Mouse (Mus musculus) forebrain, embryonic 11.5 days (tissue): ENCODE measurements around the gene Ppp3ca. TPM values are rescaled to one million over a fixed set of nuclear protein-coding genes. Genes with fewer than 3 reads are reported as not detected.

Experiments
- ATAC-seq: fragments of 200-750 bp; cut with Nextera tagmentation; replicated peaks from 2 replicates; pipeline ENCODE4 v1.8.0; 2017; ENCODE audit warnings: moderate TSS enrichment; ENCODE audit not compliant: low FRiP score
- DNase-seq: peaks from one replicate; pipeline ENCODE4 v3.0.0-alpha.2; 2017; ENCODE audit warnings: low spot score
- H3K27ac ChIP-seq: fragments of 300-500 bp; sonication (generic); 2 replicates; pipeline ENCODE4 v1.5.1; 2014; ENCODE audit warnings: low read depth, low read length
- H3K27me3 ChIP-seq: fragments of 300-500 bp; sonication (generic); 2 replicates; pipeline ENCODE4 v1.6.1; 2014; ENCODE audit warnings: mild to moderate bottlenecking, low read length, mixed read lengths; ENCODE audit not compliant: control insufficient read depth, insufficient read depth
- H3K36me3 ChIP-seq: fragments of 300-500 bp; sonication (generic); 2 replicates; pipeline ENCODE4 v1.6.1; 2014; ENCODE audit warnings: mild to moderate bottlenecking, low read length, moderate library complexity, mixed read lengths; ENCODE audit not compliant: control insufficient read depth, insufficient read depth
- H3K4me1 ChIP-seq: fragments of 300-500 bp; sonication (generic); replicated peaks from 2 replicates; pipeline ENCODE4 v1.6.1; 2014; ENCODE audit warnings: low read length, mixed read lengths; ENCODE audit not compliant: control insufficient read depth, insufficient read depth
- H3K4me2 ChIP-seq: fragments of 300-500 bp; sonication (generic); 2 replicates; pipeline ENCODE4 v1.6.1; 2014; ENCODE audit warnings: low read depth, mild to moderate bottlenecking, low read length, moderate library complexity, mixed read lengths; ENCODE audit not compliant: severe bottlenecking
- H3K4me3 ChIP-seq: fragments of 300-500 bp; sonication (generic); 2 replicates; pipeline ENCODE4 v1.5.1; 2014; ENCODE audit warnings: low read depth, low read length
- H3K9ac ChIP-seq: fragments of 300-500 bp; sonication (generic); 2 replicates; pipeline ENCODE4 v1.6.1; 2014; ENCODE audit warnings: low read length
- H3K9me3 ChIP-seq: fragments of 300-500 bp; sonication (generic); 2 replicates; pipeline ENCODE4 v1.6.1; 2016; ENCODE audit warnings: low read length, mixed read lengths; ENCODE audit not compliant: control insufficient read depth
- WGBS: fragments of 180-500 bp; shearing (Covaris S2); extraction: QIAGEN DNeasy Blood & Tissue Kit; methylation state at CpG from one replicate; pipeline ENCODE4 v1.1.7; 2014; 5-methylcytosine and 5-hydroxymethylcytosine counted together
- polyA plus RNA-seq: library from polyadenylated mRNA; unstranded; fragments of >200 nt; fragmentation: Nextera tagmentation; extraction: Ambion mirVana; gene quantifications from 2 replicates; pipeline ENCODE4 v1.2.1, GENCODE M21; 2014

Ppp3ca gene
- polyA plus RNA-seq, 1 experiment from 2014 or later, result 59.0 TPM

DNA sequence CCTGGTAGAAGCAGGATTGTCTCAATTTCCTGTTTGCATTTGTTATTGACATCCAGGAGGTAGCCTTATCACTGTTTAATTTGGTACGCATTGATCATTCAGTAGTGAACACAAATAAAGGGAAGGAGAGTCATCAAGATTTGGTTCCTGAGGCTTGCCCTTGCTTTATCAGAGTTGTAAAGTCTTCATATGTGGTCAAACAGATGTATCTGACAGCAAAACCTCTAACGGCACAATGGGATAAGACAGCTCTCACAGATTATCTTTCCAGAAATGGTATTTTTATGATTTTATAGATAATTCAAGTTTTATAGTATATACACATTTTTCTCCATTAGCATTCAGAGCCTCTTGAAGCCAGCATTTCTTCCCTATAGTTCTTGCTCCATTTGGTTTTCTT is 152.5 kb downstream of the Ppp3ca start:
- H3K4me1 ChIP-seq, result no peaks in the 10 kb centered on the region
- no peak overlapping the region for H3K4me2 ChIP-seq
- H3K27me3 ChIP-seq, result no peaks in the 10 kb centered on the region
- DNase-seq (no peak), ATAC-seq (no peak)
- no peak overlapping the region for H3K27ac ChIP-seq
- no peaks in the 10 kb centered on the region for H3K9me3 ChIP-seq
- H3K4me3 ChIP-seq, result no peak overlapping the region
- 94% methylated on average over 2 of the region's 2 CpGs for WGBS
- H3K9ac ChIP-seq, result no peak overlapping the region
- no peaks in the 10 kb centered on the region for H3K36me3 ChIP-seq

DNA sequence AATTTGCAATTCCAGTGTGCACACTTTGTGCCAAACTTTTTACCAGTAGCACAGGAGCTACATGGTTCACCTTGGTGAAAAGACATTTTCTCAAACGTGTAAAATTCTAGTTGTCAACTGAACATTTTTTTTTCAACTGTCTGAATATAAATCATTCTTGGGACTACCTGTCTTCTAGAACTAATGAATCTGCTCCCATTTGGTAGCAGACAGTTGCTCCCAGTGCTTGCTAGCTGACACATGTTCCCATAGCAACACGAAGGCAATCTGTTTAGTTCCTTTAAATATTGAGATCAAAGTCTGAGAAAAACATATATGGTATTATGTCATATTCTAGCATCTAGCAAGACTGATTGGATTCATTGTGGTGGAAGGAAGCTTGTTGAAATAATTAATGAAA is 158.5 kb downstream of the Ppp3ca start:
- no peak for DNase-seq
- H3K36me3 ChIP-seq, result no peaks in the 10 kb centered on the region
- H3K4me3 ChIP-seq, result no peak overlapping the region
- peaks cover 2% of the 10 kb centered on the region; the same call in 1 of the 2 replicates for H3K4me1 ChIP-seq
- no peak overlapping the region for H3K9ac ChIP-seq
- WGBS, result 82% methylated on average over 2 of the region's 2 CpGs
- H3K27ac ChIP-seq, result no peak overlapping the region
- H3K4me2 ChIP-seq, result no peak overlapping the region
- no peaks in the 10 kb centered on the region for H3K9me3 ChIP-seq
- no peak for ATAC-seq
- H3K27me3 ChIP-seq, result no peaks in the 10 kb centered on the region

GRCm38 (mm10) chr3:136829109-136829508 is 159.2 kb downstream of the Ppp3ca start:
- H3K36me3 ChIP-seq, result no peaks in the 10 kb centered on the region
- H3K9ac ChIP-seq, result no peak overlapping the region
- H3K27ac ChIP-seq, result no peak overlapping the region
- DNase-seq (no peak), ATAC-seq (no peak)
- H3K27me3 ChIP-seq, result no peaks in the 10 kb centered on the region
- no peaks in the 10 kb centered on the region for H3K9me3 ChIP-seq
- H3K4me3 ChIP-seq, result no peak overlapping the region
- no peak overlapping the region for H3K4me2 ChIP-seq
- WGBS, result 84% methylated on average over 5 of the region's 5 CpGs
- peaks cover 7% of the 10 kb centered on the region; the same call in 1 of the 2 replicates for H3K4me1 ChIP-seq

GRCm38 (mm10) chr3:136830687-136831220 is 160.8 kb downstream of the Ppp3ca start:
- no peaks in the 10 kb centered on the region for H3K27me3 ChIP-seq
- 85% methylated on average over 12 of the region's 12 CpGs for WGBS
- no peak overlapping the region for H3K4me2 ChIP-seq
- H3K36me3 ChIP-seq, result no peaks in the 10 kb centered on the region
- H3K9me3 ChIP-seq, result no peaks in the 10 kb centered on the region
- no peak overlapping the region for H3K27ac ChIP-seq
- DNase-seq (no peak), ATAC-seq (no peak)
- H3K4me3 ChIP-seq, result no peak overlapping the region
- H3K9ac ChIP-seq, result no peak overlapping the region
- peaks cover 10% of the 10 kb centered on the region; the same call in 1 of the 2 replicates for H3K4me1 ChIP-seq

- peaks cover 17% of the 10 kb centered on the region for H3K4me1 ChIP-seq
- no peaks in the 10 kb centered on the region for H3K9me3 ChIP-seq
- no peak overlapping the region for H3K9ac ChIP-seq
- H3K27me3 ChIP-seq, result no peaks in the 10 kb centered on the region
- no peaks in the 10 kb centered on the region for H3K36me3 ChIP-seq
- no peak overlapping the region for H3K4me3 ChIP-seq
- 28% methylated on average over 11 of the region's 11 CpGs for WGBS
- H3K4me2 ChIP-seq, result peak overlapping the region; percentile 0; the same call in 1 of the 2 replicates
- DNase-seq (no peak), ATAC-seq (no peak)
- no peak overlapping the region for H3K27ac ChIP-seq
Observed at GRCm38 (mm10) chr3:136833003-136833745, 163.2 kb downstream of the Ppp3ca start.

GRCm38 (mm10) chr3:136833893-136834292 is 164.0 kb downstream of the Ppp3ca start:
- no peak for DNase-seq
- H3K4me2 ChIP-seq, result peak overlapping the region; percentile 0; the same call in 1 of the 2 replicates
- 0 out of 2 replicates have a peak, but pooled peaks have one; percentile 17 for ATAC-seq
- H3K4me3 ChIP-seq, result no peak overlapping the region
- no peak overlapping the region for H3K27ac ChIP-seq
- 0% methylated on average over 4 of the region's 5 CpGs for WGBS
- no peak overlapping the region for H3K9ac ChIP-seq
- H3K27me3 ChIP-seq, result no peaks in the 10 kb centered on the region
- no peaks in the 10 kb centered on the region for H3K9me3 ChIP-seq
- H3K4me1 ChIP-seq, result peaks cover 17% of the 10 kb centered on the region
- H3K36me3 ChIP-seq, result no peaks in the 10 kb centered on the region

- Histone ChIP-seq H3K36me3 (no peaks in the 10 kb centered on the region), H3K9me3 (no peaks in the 10 kb centered on the region), H3K9ac (no peak overlapping the region), H3K27me3 (no peaks in the 10 kb centered on the region), H3K4me1 (peaks cover 17% of the 10 kb centered on the region), H3K4me2 (no peak overlapping the region; the same call in 1 of the 2 replicates), H3K4me3 (no peak overlapping the region), H3K27ac (peak overlapping the region; percentile 20)
- peak; percentile 78 for DNase-seq
- WGBS, result 9% methylated on average over 9 of the region's 9 CpGs
- ATAC-seq, result peak; percentile 68
Observed at GRCm38 (mm10) chr3:136835851-136836250, 165.9 kb downstream of the Ppp3ca start.

DNA sequence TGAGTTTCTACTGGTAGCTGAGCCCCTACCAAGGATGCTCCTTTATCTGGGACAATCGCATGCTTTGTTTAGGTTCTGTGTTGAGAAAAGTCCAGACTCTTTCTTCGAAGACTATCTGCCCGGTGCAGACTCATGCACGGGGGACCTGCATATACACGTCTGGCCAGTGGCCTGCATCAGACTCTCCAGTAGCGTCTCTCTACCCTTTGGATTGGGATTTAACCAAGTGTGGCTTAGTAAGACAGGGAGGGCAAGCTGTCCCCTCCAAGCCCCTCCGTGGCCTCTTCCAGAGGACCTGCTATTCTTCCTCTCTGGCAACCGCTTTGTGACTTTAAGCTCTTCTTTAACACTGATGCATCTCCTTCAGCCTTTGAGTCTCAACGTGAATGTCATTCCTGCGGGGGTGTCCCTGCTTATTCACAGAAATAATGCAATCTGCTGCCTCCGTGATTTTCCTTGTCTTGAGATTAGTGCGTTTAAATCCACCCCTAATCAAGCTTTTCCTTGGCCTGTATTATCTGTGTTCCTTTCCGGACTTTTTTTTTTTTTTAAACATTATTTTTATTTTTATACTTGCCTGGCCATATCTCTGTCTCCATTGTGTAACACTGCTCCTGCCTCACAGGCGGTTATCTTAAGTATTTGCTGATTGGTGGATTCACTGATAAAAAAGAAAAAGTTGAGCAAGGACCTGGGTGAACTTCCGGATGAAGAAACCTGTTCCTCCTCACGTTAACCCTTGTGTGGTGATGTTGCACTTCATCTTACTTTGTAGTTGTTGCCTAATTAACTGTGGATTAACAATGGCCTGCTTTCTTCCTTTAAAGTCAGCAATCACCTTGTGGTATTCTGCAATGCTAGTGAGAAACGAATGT is 166.6 kb downstream of the Ppp3ca start:
- no peaks in the 10 kb centered on the region for H3K9me3 ChIP-seq
- peak; percentile 59 for DNase-seq
- H3K4me2 ChIP-seq, result no peak overlapping the region
- no peaks in the 10 kb centered on the region for H3K36me3 ChIP-seq
- H3K4me1 ChIP-seq, result peaks cover 17% of the 10 kb centered on the region
- peak; percentile 36 for ATAC-seq
- 21% methylated on average over 17 of the region's 17 CpGs for WGBS
- H3K27ac ChIP-seq, result peak overlapping the region; percentile 20
- H3K27me3 ChIP-seq, result no peaks in the 10 kb centered on the region
- H3K9ac ChIP-seq, result no peak overlapping the region
- H3K4me3 ChIP-seq, result no peak overlapping the region
